23 mouse cellular contexts compared by ENCODE assay signal in genomic region chr19:4596071-4596470, GRCm38 (mm10). TPM values are rescaled to one million over a fixed set of nuclear protein-coding genes. Genes with fewer than 3 reads are reported as not detected.
"Had no signal": no experiment of that assay in that cellular context is flagged by ENCODE, and none has a peak within 500 bp of the region (broad histone marks: within the 10 kb centered on the region; RNA-seq: fewer than 3 reads in every experiment).

No protein-coding gene starts in this region.

- ATAC-seq: hindbrain, embryonic 16.5 days; intestine, embryonic 15.5 days; midbrain, embryonic 13.5 days; midbrain, embryonic 16.5 days had no signal

- H3K27ac ChIP-seq: intestine, embryonic 15.5 days; limb, embryonic 12.5 days; limb, embryonic 15.5 days; liver, embryonic 14.5 days; lung, embryonic 15.5 days; midbrain, embryonic 10.5 days; midbrain, embryonic 13.5 days; neural tube, embryonic 13.5 days; stomach, embryonic 15.5 days had no signal

- H3K4me1 ChIP-seq: intestine, embryonic 15.5 days; limb, embryonic 12.5 days; limb, embryonic 15.5 days; lung, embryonic 15.5 days; megakaryocyte, embryonic 14.5 days; midbrain, embryonic 13.5 days; neural tube, embryonic 13.5 days; stomach, embryonic 15.5 days had no signal

- H3K9me3 ChIP-seq: intestine, embryonic 15.5 days; limb, embryonic 12.5 days; limb, embryonic 15.5 days; lung, embryonic 15.5 days; megakaryocyte, embryonic 14.5 days; midbrain, embryonic 10.5 days; midbrain, embryonic 13.5 days; neural tube, embryonic 13.5 days; stomach, embryonic 15.5 days had no signal

- H3K4me3 ChIP-seq: intestine, embryonic 15.5 days; limb, embryonic 12.5 days; limb, embryonic 15.5 days; lung, embryonic 15.5 days; megakaryocyte, embryonic 14.5 days; midbrain, embryonic 10.5 days; midbrain, embryonic 13.5 days; myocyte; neural tube, embryonic 13.5 days; stomach, embryonic 15.5 days had no signal

- H3K36me3 ChIP-seq: intestine, embryonic 15.5 days; limb, embryonic 12.5 days; limb, embryonic 15.5 days; lung, embryonic 15.5 days; midbrain, embryonic 10.5 days; midbrain, embryonic 13.5 days; neural tube, embryonic 13.5 days; stomach, embryonic 15.5 days had no signal

- DNase-seq: left cerebral cortex, postnatal 4 days; lung, adult 18-20 months; lung, postnatal 10 days; lung, postnatal 36 days; retina, postnatal 1 day; right cerebral cortex, postnatal 25 days; spleen, adult 18-20 months; thymus, postnatal 25 days had no signal

- H3K4me2 ChIP-seq: intestine, embryonic 15.5 days; limb, embryonic 12.5 days; limb, embryonic 15.5 days; lung, embryonic 15.5 days; midbrain, embryonic 13.5 days; neural tube, embryonic 13.5 days; stomach, embryonic 15.5 days had no signal

- H3K9ac ChIP-seq: intestine, embryonic 15.5 days; limb, embryonic 12.5 days; limb, embryonic 15.5 days; liver, embryonic 14.5 days; lung, embryonic 15.5 days; midbrain, embryonic 13.5 days; neural tube, embryonic 13.5 days; stomach, embryonic 15.5 days had no signal

- H3K27me3 ChIP-seq: intestine, embryonic 15.5 days; limb, embryonic 12.5 days; limb, embryonic 15.5 days; lung, embryonic 15.5 days; midbrain, embryonic 13.5 days; neural tube, embryonic 13.5 days; stomach, embryonic 15.5 days had no signal

RNA-seq across cellular contexts. Expression of gene Lrfn4, which starts 19.4 kb away (rescaled TPM):
- total RNA-seq: monocyte, adult 5-6 weeks; neutrophil, adult 5-6 weeks had no signal
